Mouse (Mus musculus) ES-Bruce4 (cell line): ENCODE measurements at regions not wholly inside any gene's neighbourhood (a gene's known extent, or its start where the extent isn't known, plus 50 kb on each side); places are given as distances from the start of the nearest gene placed in this dataset.

Experiments used
- CTCF ChIP-seq: IDR thresholded peaks from one replicate; pipeline ENCODE4 v1.8.1; 2011; ENCODE audit warnings: low read depth, low read length
- POLR2A ChIP-seq: IDR thresholded peaks from one replicate; pipeline ENCODE4 v1.8.1; 2011; ENCODE audit warnings: low read length; ENCODE audit not compliant: insufficient read depth

DNA sequence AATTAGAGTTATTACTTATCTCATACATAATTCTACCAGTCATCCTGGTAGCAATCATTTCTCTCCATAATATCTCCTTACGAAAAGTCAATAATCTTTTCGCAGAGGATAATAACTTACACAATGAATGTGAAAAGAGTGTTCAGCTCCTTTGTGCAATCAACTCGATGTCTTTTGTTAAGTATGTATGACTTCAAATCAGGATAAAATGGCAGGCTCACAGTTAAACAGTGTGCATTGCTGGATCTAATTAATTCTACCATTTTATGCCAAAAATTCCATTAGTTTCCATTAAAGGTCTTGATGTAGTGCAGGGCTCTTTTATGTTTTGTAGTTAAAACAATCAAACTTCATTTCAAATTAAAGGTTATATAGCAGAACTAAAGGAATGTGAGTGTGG lies 239.6 kb upstream of the Robo2 start:
- TF ChIP-seq CTCF (no peak), POLR2A (no peak)
